Mouse (Mus musculus) forelimb bud, embryonic 11.5 days (tissue): ENCODE data around the gene Bola1.
"Not testable (repeated sequence)": the region's sequence is repeated elsewhere in the genome, so short reads cannot be mapped to it uniquely, and the experiment has no call there.

Experiments
- DNase-seq: peaks from one replicate; pipeline ENCODE4 v3.0.0-alpha.2; 2012; ENCODE audit warnings: low read depth, low spot score

The Bola1 gene

GRCm38 (mm10) chr3:96247356-96248140 is 28.0 kb upstream of the Bola1 start:
- no peak for DNase-seq

- DNase-seq: not testable (repeated sequence)
Observed at GRCm38 (mm10) chr3:96246427-96246856, 26.9 kb upstream of the Bola1 start, which contains the start of gene Hist2h3c1. Gene Hist2h3c1, plus strand, starts transcription at chr3:96246685.

- not testable (repeated sequence) for DNase-seq
Observed at GRCm38 (mm10) chr3:96246018-96246417, 26.5 kb upstream of the Bola1 start.

GRCm38 (mm10) chr3:96245003-96245886 is 25.7 kb upstream of the Bola1 start, which contains the start of gene Hist2h2aa1:
Gene Hist2h2aa1, plus strand, starts transcription at chr3:96245497.
- DNase-seq: peak; percentile 76

GRCm38 (mm10) chr3:96243921-96244572 is 24.5 kb upstream of the Bola1 start:
- DNase-seq: no peak

GRCm38 (mm10) chr3:96240799-96241197 is 21.3 kb upstream of the Bola1 start:
- no peak for DNase-seq

DNA sequence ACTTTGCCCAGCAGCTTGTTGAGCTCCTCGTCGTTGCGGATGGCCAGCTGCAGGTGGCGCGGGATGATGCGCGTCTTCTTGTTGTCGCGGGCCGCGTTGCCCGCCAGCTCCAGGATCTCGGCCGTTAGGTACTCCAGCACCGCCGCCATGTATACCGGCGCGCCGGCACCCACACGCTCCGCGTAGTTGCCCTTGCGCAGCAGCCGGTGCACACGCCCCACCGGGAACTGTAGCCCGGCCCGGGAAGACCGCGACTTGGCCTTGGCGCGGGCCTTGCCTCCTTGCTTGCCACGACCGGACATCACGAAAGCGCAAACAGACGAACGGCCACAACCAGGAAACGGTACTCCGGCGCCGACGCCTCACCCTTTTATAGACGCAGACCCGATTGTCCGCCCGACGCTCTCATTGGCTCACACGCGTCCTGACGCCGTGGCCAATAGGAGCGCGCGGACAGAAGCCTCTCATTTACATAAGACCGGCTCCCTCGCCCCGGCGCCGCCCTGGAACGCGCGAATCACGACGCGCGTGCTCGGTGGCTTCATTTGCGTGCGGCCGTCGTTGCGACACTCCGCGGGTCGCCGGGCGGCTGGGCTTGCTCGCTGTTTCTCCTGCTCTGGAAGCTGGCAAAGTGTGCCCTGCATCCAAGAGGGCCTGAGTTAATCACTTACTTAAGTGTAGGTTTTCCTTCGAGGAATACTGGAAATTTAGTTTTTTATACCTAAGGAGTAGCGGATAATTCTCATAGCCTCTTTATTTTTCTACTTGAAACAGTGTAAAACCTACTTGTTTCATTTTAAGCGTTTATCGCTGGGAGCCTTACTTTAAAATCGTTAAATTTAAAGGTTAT is 20.7 kb upstream of the Bola1 start, which contains the start of gene Hist2h2aa2:
Gene Hist2h2aa2 (minus strand): TSS at position 328 of the 850 bp plus-strand sequence.
- DNase-seq: peak; percentile 57

DNA sequence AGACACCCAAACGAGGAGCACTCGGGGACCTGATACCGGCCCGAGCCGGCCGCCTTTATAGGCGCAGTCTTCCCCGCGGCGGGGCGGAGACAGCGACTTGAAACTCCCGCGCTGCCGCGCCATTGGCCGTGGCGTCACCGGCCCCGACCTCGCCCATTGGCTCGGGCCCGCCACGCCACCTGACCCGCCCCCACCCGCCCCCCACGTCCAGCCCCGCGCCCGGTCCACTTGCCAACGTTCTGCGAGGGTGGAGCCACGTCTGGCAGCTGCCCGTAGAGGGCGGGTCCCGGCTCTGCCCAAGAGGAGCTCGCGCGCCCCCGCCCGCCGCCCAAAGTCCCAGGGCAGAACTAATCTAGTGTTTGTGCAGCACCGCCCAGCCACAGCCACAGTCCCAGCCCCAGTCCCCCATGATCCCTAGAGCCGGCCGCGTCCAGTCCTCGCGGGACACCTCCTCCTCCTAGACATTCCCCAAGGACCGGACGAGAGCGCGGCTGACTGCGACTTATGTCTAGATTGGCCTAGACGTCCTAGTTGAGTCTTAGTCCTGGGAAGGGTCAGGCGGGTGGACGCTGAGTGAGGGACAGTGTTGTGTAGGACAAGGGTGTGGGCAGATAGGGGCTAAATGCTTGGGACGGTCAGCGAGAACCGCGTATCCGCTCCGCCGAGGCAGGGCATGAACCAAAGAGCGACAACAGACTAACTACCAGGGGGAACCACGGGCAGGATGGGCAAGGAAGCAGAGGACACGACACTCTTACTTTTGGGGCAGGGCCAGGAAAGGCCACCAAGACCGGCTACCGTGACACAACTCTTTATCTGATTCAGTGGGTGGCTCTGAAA is 19.7 kb upstream of the Bola1 start, which contains the start of gene Hist2h3c2:
Gene Hist2h3c2 (minus strand): TSS at position 174 of the 840 bp plus-strand sequence.
- not testable (repeated sequence) for DNase-seq

GRCm38 (mm10) chr3:96237904-96238511 is 18.5 kb upstream of the Bola1 start:
- DNase-seq: peak; percentile 55

DNA sequence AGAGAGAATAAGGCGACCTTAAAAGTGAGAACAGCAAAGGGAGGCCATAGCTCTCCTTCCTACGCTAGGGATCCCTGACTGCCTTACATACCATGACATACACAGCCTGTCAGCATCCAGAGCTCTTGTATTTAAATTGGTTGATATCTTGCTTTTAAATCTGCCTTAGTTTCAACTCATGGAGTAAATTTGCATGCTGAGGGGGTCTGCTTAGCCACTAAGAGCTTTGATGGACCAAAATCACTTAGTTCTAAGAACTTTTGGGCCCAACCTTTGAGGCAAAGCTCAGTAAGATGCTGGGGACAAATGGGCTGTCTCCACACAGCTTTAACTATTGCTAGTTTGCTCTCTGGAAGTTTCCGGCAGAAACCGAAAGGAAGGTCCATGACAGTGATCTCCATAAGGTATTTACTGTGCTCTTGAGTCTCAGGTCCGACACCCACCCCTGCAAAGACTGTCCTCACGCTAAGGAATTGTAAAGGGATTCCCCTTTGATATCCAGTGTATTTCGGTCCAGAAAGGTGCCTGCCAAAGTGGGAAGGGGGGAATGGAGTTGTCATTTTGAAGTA is 17.9 kb upstream of the Bola1 start:
- DNase-seq: peak; percentile 41

DNA sequence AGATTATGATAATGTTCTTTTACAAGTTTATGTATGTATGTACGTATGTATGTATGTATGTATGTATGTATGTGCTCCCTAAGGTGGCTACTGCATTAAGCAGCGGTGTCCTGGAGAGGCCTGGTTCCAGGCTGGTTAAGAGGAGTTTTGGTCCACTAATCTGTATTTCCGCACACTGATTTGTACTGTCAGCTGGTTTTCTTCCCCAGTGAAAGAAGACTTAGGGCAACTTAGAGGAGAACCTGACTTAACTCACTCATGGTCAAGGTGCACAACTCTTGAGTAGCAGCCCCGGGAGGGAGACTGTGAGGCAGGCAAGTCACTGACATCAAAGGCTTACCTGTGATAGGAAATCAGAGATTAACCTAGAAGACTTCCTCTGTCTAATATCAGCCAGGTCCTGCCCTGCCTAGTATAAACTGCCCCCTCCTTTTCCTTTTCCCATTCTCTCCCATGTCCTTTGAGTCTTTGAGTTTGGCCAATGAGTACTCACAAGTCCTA is 17.4 kb upstream of the Bola1 start:
- DNase-seq: no peak

GRCm38 (mm10) chr3:96235836-96236235 is 16.3 kb upstream of the Bola1 start:
- DNase-seq: no peak

DNA sequence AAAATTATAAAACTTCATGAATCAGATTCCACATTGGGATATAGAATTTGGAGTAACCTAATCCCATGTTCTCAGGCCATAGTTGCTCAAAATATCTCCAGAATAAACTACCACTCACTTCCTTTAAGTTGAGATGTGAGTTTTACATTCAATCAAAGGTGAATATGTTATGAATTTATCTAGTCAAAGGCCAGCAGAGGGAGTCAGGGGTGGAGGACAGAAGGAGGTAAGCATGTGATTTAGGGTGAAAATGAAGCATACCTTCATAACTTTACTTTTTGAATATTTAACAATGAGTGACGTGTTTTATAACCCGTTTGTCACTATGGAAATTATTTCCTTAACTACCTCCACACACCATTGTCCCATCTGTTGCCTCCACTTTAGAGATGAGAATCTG is 15.4 kb upstream of the Bola1 start:
- no peak for DNase-seq

- no peak for DNase-seq
Observed at GRCm38 (mm10) chr3:96231758-96232120, 12.2 kb upstream of the Bola1 start.

GRCm38 (mm10) chr3:96230910-96231757 is 11.6 kb upstream of the Bola1 start:
- DNase-seq: no peak

- no peak for DNase-seq
Observed at GRCm38 (mm10) chr3:96230404-96230803, 10.9 kb upstream of the Bola1 start.

DNA sequence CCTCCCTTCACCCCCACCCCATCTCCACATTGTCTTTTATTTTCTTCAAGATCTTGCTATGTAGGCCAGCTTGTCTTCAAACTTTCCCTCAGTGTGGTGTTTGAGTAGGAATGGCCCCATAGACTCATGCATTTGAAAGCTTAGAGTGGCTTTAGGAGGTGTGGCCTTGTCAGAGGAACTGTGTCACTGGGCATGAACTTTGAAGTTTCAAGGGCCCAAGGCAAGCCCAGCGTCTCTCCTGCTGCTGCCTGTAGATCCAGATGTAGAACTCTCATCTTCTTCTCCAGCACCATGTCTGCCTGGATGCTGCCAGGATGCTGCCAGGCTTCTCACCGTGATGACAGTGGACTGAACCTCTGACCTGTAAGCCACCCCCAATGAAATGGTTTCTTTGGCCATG is 9.3 kb upstream of the Bola1 start:
- no peak for DNase-seq
